Mouse (Mus musculus): Measurements from ENCODE around the gene Fga. TPM values are rescaled to one million over a fixed set of nuclear protein-coding genes. Genes with fewer than 3 reads are reported as not detected.

Fga gene
- polyA plus RNA-seq, 1 experiment = not detected

GRCm38 (mm10) chr3:83070231-83070630 lies 44.4 kb downstream of the Fga start:
- Histone ChIP-seq H3K4me1 (ENCODE audit: control insufficient read depth, insufficient read depth, low read length) (no peaks in the 10 kb centered on the region), H3K27ac (ENCODE audit: insufficient read depth, low read depth, low read length) (no peak overlapping the region), H3K4me3 (ENCODE audit: insufficient read depth, low read length) (no peak overlapping the region)
- no peak for TF ChIP-seq POLR2A (IDR thresholded peaks at IDR 0.05; ENCODE audit: borderline replicate concordance, low read depth, low read length)
- no peak for TF ChIP-seq CTCF (IDR thresholded peaks at IDR 0.05; ENCODE audit: low read depth, low read length)

DNA sequence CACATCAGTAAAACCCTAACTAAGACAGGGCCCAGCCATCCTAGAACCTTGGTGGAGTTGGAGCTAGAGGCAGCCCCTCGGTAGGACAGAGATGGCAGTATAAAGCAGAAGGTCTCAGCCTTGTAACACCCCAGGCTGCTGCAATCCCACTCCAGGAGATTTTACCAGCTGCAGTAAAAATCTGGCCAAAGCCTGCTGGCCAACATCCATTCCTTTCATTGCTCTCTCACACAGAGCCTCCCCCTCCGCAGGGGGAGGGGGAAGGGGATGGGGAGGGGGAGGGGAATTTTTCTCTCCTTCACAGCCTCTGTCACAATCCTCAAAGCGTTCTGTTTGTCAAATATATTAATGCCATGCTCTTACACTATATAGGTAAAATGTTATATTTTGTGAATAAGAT lies 50.7 kb downstream of the Fga start:
- no peak overlapping the region for H3K27ac ChIP-seq (ENCODE audit: insufficient read depth, low read depth, low read length)
- TF ChIP-seq CTCF (IDR thresholded peaks at IDR 0.05; ENCODE audit: low read depth, low read length) = no peak
- TF ChIP-seq POLR2A (IDR thresholded peaks at IDR 0.05; ENCODE audit: borderline replicate concordance, low read depth, low read length) = no peak
- H3K4me3 ChIP-seq (ENCODE audit: insufficient read depth, low read length) = no peak overlapping the region
- H3K4me1 ChIP-seq (ENCODE audit: control insufficient read depth, insufficient read depth, low read length) = no peaks in the 10 kb centered on the region

GRCm38 (mm10) chr3:83080567-83081055 lies 54.7 kb downstream of the Fga start:
- no peaks in the 10 kb centered on the region for H3K4me1 ChIP-seq (ENCODE audit: control insufficient read depth, insufficient read depth, low read length)
- H3K4me3 ChIP-seq (ENCODE audit: insufficient read depth, low read length) = peak overlapping the region; percentile 54
- H3K27ac ChIP-seq (ENCODE audit: insufficient read depth, low read depth, low read length) = no peak overlapping the region
- no peak for TF ChIP-seq POLR2A (IDR thresholded peaks at IDR 0.05; ENCODE audit: borderline replicate concordance, low read depth, low read length)
- TF ChIP-seq CTCF (IDR thresholded peaks at IDR 0.05; ENCODE audit: low read depth, low read length) = no peak

Other genes with a start within 250 kb of the Fga start
- gene Rbm46, start 149.6 kb upstream of the Fga start, polyA plus RNA-seq (2012; ENCODE audit: insufficient read depth, insufficient read length, missing spikeins) = not detected in 2 replicates
- gene Lrat, start 122.1 kb upstream of the Fga start, polyA plus RNA-seq (2012; ENCODE audit: insufficient read depth, insufficient read length, missing spikeins) = not detected in 2 replicates
- not detected in 2 replicates for gene Fgg, start 18.4 kb upstream of the Fga start, polyA plus RNA-seq (2012; ENCODE audit: insufficient read depth, insufficient read length, missing spikeins)
- not detected in 2 replicates for gene Fgb, start 23.8 kb downstream of the Fga start, polyA plus RNA-seq (2012; ENCODE audit: insufficient read depth, insufficient read length, missing spikeins)
- 36.4 and 42.4 TPM in 2 replicates for gene Plrg1, start 29.4 kb downstream of the Fga start, polyA plus RNA-seq (2012; ENCODE audit: insufficient read depth, insufficient read length, missing spikeins)
- gene Dchs2, start 101.9 kb downstream of the Fga start, polyA plus RNA-seq (2012; ENCODE audit: insufficient read depth, insufficient read length, missing spikeins) = not detected in 2 replicates

Data from bone marrow macrophage, adult 2 months (primary cell).